Mouse (Mus musculus): ENCODE measurements around the gene Dnm1. TPM values are rescaled to one million over a fixed set of nuclear protein-coding genes. Genes with fewer than 3 reads are reported as not detected.
"Not testable (repeated sequence)": the region's sequence is repeated elsewhere in the genome, so short reads cannot be mapped to it uniquely, and the experiment has no call there.

Gene Dnm1
- polyA plus RNA-seq, 1 experiment from 2014 or later = 23.5 TPM

DNA sequence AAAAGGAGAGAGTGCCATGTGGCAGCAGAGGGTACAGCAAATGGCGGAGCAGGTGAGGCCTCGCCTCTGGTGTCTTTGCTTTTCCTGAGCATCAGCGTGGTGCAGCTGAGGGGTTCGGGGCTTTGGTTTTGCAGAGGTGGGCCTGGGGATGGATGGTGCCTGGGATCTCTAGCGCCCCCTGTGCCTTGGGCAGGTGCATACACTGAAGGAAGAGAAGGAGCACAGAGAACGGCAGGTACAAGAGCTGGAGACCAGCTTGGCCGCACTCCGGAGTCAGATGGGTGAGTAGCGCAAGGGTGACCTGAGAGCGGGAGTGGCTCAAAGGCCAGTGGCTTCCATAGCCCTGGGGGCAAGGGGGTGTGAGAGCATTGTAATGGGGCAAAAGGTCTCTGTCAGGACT is 50.2 kb downstream of the Dnm1 start:
- Histone ChIP-seq H3K27ac (replicated peaks) (no peak overlapping the region), H3K4me1 (peaks cover 10% of the 10 kb centered on the region), H3K36me3 (replicated peaks) (peaks cover 98% of the 10 kb centered on the region), H3K27me3 (replicated peaks; ENCODE audit: low read depth, poor library complexity, severe bottlenecking) (no peaks in the 10 kb centered on the region), H3K4me3 (no peak overlapping the region), H3K9me3 (no peaks in the 10 kb centered on the region)
- 87% methylated on average over 10 of the region's 10 CpGs for WGBS
- no peak for DNase-seq (ENCODE audit: low spot score)

GRCm38 (mm10) chr2:32299469-32299868 is 53.7 kb downstream of the Dnm1 start:
- H3K36me3 ChIP-seq (replicated peaks) = peaks cover 92% of the 10 kb centered on the region
- H3K4me3 ChIP-seq = no peak overlapping the region
- peaks cover under 1% of the 10 kb centered on the region for H3K4me1 ChIP-seq
- 93% methylated on average over 4 of the region's 4 CpGs for WGBS
- no peak for DNase-seq (ENCODE audit: low spot score)
- no peaks in the 10 kb centered on the region for H3K27me3 ChIP-seq (replicated peaks; ENCODE audit: low read depth, poor library complexity, severe bottlenecking)
- H3K27ac ChIP-seq (replicated peaks) = no peak overlapping the region
- no peaks in the 10 kb centered on the region for H3K9me3 ChIP-seq

DNA sequence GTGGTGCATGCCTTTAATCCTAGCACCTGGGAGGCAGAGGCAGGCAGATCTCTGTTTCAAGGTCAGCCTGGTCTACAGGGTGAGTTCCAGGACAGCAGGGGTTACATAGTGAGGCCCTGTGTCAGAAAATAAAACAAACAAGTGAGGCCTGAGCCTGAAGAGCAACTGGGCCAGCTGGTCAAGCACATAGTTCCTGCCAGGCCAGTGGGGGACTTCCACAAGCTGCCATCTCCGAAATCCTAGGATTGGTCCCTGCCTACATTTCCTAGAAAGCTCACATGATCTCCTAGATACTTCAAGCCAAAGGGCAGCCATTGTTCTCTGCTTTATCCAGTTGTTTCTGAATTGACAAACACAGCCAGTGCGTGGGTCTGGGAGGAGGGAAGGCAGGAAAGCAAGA is 57.3 kb downstream of the Dnm1 start:
- not testable (repeated sequence) for DNase-seq (ENCODE audit: low spot score); H3K27me3 ChIP-seq (replicated peaks; ENCODE audit: low read depth, poor library complexity, severe bottlenecking); H3K9me3 ChIP-seq; H3K27ac ChIP-seq (replicated peaks); H3K4me1 ChIP-seq; H3K4me3 ChIP-seq
- 89% methylated on average over 2 of the region's 2 CpGs for WGBS
- peaks cover 69% of the 10 kb centered on the region for H3K36me3 ChIP-seq (replicated peaks)

DNA sequence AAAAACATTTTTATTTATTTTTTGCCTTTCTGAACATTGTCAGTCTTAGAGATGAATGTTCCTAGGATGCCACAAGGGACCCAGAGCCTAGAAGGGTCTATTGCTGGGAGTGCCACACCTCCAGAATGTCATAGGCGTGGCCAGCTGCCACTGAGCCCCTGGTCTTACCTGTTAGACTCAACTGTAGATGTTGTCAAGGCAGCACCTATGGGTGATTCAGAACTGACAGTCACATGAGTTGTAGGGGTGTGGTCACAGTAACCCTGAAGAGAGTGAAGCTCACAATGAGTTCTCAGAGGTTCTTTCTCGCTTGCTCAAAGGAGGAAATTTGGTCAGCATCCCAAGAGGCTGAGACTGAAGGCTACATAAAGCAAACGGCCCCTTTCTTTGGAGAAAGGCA is 57.9 kb downstream of the Dnm1 start:
- H3K4me3 ChIP-seq = no peak overlapping the region
- no peaks in the 10 kb centered on the region for H3K27me3 ChIP-seq (replicated peaks; ENCODE audit: low read depth, poor library complexity, severe bottlenecking)
- WGBS = 85% methylated on average over 3 of the region's 3 CpGs
- DNase-seq (ENCODE audit: low spot score) = no peak
- H3K4me1 ChIP-seq = no peaks in the 10 kb centered on the region
- H3K27ac ChIP-seq (replicated peaks) = no peak overlapping the region
- H3K36me3 ChIP-seq (replicated peaks) = peaks cover 63% of the 10 kb centered on the region
- H3K9me3 ChIP-seq = no peaks in the 10 kb centered on the region

DNA sequence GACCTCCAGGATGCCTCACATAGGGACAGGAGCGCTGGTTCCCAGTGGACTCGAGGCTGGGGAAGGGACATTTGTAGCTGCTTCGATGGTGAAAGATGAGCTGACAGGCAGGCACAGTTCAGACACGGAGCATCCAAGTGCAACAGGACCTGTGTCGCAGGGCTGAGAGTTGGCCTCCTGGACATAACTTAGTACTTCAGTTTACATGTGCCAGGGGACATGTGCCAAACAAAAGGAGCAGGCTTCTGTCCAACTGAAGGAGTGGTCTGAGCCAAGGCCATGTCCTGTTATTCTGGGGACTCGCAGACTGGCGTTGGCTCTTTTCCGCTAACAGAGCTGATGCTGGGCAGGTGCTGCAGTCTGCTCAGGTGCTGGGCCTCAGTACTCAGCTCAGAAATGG is 58.8 kb downstream of the Dnm1 start:
- DNase-seq (ENCODE audit: low spot score) = no peak
- H3K36me3 ChIP-seq (replicated peaks) = peaks cover 54% of the 10 kb centered on the region
- H3K4me1 ChIP-seq = peaks cover 1% of the 10 kb centered on the region
- H3K9me3 ChIP-seq = no peaks in the 10 kb centered on the region
- no peak overlapping the region for H3K4me3 ChIP-seq
- H3K27ac ChIP-seq (replicated peaks) = no peak overlapping the region
- no peaks in the 10 kb centered on the region for H3K27me3 ChIP-seq (replicated peaks; ENCODE audit: low read depth, poor library complexity, severe bottlenecking)
- WGBS = 84% methylated on average over 8 of the region's 8 CpGs

DNA sequence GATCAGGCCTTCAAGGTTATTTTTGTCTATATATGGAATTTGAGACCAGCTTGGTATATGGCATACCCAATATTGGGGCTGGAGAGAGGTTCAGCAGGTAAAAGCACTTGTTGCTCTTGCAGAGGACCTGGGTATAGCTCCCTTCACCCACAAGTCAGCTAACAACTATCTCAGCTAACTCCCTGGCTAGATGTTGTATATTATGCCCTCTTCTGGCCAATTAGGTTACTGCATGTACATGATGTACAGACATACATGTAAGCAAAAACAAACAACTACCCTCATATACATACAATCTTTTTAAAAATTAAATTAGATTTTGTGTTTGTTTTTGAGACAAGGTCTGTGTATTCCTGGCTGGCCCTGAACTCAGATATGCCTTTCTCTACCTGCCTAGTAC is 63.6 kb downstream of the Dnm1 start:
- no peaks in the 10 kb centered on the region for H3K9me3 ChIP-seq
- peak overlapping the region; percentile 92; the same call in 1 of the 2 replicates for H3K4me3 ChIP-seq
- DNase-seq (ENCODE audit: low spot score) = no peak

GRCm38 (mm10) chr2:32288371-32288931 is 64.7 kb downstream of the Dnm1 start:
- DNase-seq (ENCODE audit: low spot score) = no peak
- peak overlapping the region; percentile 93 for H3K27ac ChIP-seq (replicated peaks)
- H3K9me3 ChIP-seq = no peaks in the 10 kb centered on the region
- H3K27me3 ChIP-seq (replicated peaks; ENCODE audit: low read depth, poor library complexity, severe bottlenecking) = no peaks in the 10 kb centered on the region
- peaks cover 36% of the 10 kb centered on the region for H3K36me3 ChIP-seq (replicated peaks)
- peaks cover 22% of the 10 kb centered on the region for H3K4me1 ChIP-seq
- WGBS = 3% methylated on average over 29 of the region's 29 CpGs
- peak overlapping the region; percentile 92 for H3K4me3 ChIP-seq

More for the DNA sequence above, 63.6 kb downstream of the Dnm1 start:
- H3K27ac ChIP-seq (replicated peaks) = no peak overlapping the region
- H3K4me1 ChIP-seq = peaks cover 22% of the 10 kb centered on the region
- H3K27me3 ChIP-seq (replicated peaks; ENCODE audit: low read depth, poor library complexity, severe bottlenecking) = no peaks in the 10 kb centered on the region
- peaks cover 25% of the 10 kb centered on the region for H3K36me3 ChIP-seq (replicated peaks)

DNA sequence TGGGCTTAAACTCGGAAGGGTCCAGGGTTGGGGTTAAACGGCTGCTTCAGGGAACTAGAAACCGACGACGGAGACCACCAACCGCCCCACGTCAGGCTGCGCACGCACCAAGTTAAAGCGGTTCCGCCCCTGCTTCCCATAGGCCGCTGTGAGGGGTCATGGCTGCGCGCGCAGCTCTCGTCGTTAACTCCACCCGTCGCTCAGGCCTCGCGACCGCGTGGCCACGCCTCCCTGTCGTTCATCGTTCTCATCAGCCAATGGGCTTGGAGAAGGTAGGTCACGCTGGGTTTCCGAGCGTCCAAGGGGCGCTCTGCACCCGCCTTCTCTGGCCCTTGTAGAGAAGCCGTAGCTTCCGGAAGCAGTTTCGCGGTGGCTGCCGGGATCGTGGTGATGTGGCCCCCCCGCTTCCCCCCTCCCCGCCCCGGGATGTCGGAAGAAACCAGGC is 65.2 kb downstream of the Dnm1 start, which contains the start of gene Swi5:
Gene Swi5, minus strand, starts transcription at position 153 of the 445 bp plus-strand sequence.
- H3K27ac ChIP-seq (replicated peaks) = peak within 1 kb of the TSS; percentile 93
- peaks cover 36% of the 10 kb centered on the region for H3K36me3 ChIP-seq (replicated peaks)
- peak; percentile 100 for DNase-seq (ENCODE audit: low spot score)
- no peaks in the 10 kb centered on the region for H3K27me3 ChIP-seq (replicated peaks; ENCODE audit: low read depth, poor library complexity, severe bottlenecking)
- WGBS = under 1% methylated on average over 41 of the region's 41 CpGs
- H3K4me3 ChIP-seq = peak within 1 kb of the TSS; percentile 92
- peaks cover 22% of the 10 kb centered on the region for H3K4me1 ChIP-seq
- H3K9me3 ChIP-seq = no peaks in the 10 kb centered on the region

DNA sequence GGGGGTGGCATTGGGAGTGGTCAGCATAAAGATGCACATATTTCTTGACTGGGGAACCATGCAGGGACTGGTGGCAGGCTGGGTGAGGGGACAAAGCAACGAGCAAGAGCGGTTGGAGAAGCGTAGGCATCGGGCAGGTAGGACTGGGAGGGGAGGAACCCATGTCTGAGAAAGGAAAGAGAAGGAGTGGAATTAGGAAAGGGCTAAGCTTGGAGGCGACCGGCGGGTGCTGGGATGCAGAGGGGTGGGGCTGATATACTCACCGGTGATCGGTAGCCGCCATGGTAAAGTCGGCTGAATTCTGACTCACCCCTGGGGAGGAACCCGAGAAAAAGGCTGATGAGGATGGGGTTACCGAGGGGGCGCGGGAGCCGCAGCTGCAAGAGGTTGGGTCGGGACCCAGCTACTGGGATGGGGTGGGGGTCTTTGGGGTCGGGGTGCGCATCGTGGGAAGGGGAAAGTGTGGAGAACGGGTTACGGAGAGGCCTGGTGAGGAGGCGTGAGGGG is 65.8 kb downstream of the Dnm1 start, which contains the start of gene Golga2:
Gene Golga2, plus strand, starts transcription at position 51 of the 507 bp plus-strand sequence.
- Histone ChIP-seq H3K36me3 (replicated peaks) (peaks cover 36% of the 10 kb centered on the region), H3K9me3 (no peaks in the 10 kb centered on the region), H3K4me3 (peak within 1 kb of the TSS; percentile 92), H3K27me3 (replicated peaks; ENCODE audit: low read depth, poor library complexity, severe bottlenecking) (no peaks in the 10 kb centered on the region), H3K4me1 (peaks cover 22% of the 10 kb centered on the region), H3K27ac (replicated peaks) (peak within 1 kb of the TSS; percentile 93)
- WGBS = under 1% methylated on average over 23 of the region's 23 CpGs
- no peak for DNase-seq (ENCODE audit: low spot score)

GRCm38 (mm10) chr2:32283986-32284385 is 69.2 kb downstream of the Dnm1 start:
- WGBS = 93% methylated on average over 3 of the region's 3 CpGs
- Histone ChIP-seq H3K27me3 (replicated peaks; ENCODE audit: low read depth, poor library complexity, severe bottlenecking) (no peaks in the 10 kb centered on the region), H3K36me3 (replicated peaks) (peaks cover 70% of the 10 kb centered on the region), H3K9me3 (no peaks in the 10 kb centered on the region), H3K27ac (replicated peaks) (no peak overlapping the region), H3K4me3 (no peak overlapping the region), H3K4me1 (peaks cover 17% of the 10 kb centered on the region)
- DNase-seq (ENCODE audit: low spot score) = no peak

- Histone ChIP-seq H3K4me3 (no peak overlapping the region), H3K27me3 (replicated peaks; ENCODE audit: low read depth, poor library complexity, severe bottlenecking) (no peaks in the 10 kb centered on the region), H3K4me1 (peaks cover 11% of the 10 kb centered on the region), H3K36me3 (replicated peaks) (peaks cover 83% of the 10 kb centered on the region), H3K27ac (replicated peaks) (no peak overlapping the region), H3K9me3 (no peaks in the 10 kb centered on the region)
- WGBS = 83% methylated on average over 1 of the region's 1 CpGs
- peak; percentile 45 for DNase-seq (ENCODE audit: low spot score)
Observed at GRCm38 (mm10) chr2:32282727-32283126, 70.4 kb downstream of the Dnm1 start.

GRCm38 (mm10) chr2:32282289-32282688 is 70.8 kb downstream of the Dnm1 start:
- no peaks in the 10 kb centered on the region for H3K27me3 ChIP-seq (replicated peaks; ENCODE audit: low read depth, poor library complexity, severe bottlenecking)
- WGBS = 89% methylated on average over 2 of the region's 2 CpGs

GRCm38 (mm10) chr2:32275823-32276222 is 77.3 kb downstream of the Dnm1 start:
- H3K27ac ChIP-seq (replicated peaks) = no peak overlapping the region
- DNase-seq (ENCODE audit: low spot score) = no peak
- no peak overlapping the region for H3K4me3 ChIP-seq
- H3K9me3 ChIP-seq = no peaks in the 10 kb centered on the region
- H3K4me1 ChIP-seq = no peaks in the 10 kb centered on the region
- WGBS = 66% methylated on average over 3 of the region's 3 CpGs
- H3K36me3 ChIP-seq (replicated peaks) = peaks cover 45% of the 10 kb centered on the region
- H3K27me3 ChIP-seq (replicated peaks; ENCODE audit: low read depth, poor library complexity, severe bottlenecking) = no peaks in the 10 kb centered on the region

More at GRCm38 (mm10) chr2:32282289-32282688, 70.8 kb downstream of the Dnm1 start:
- no peaks in the 10 kb centered on the region for H3K9me3 ChIP-seq
- peaks cover 87% of the 10 kb centered on the region for H3K36me3 ChIP-seq (replicated peaks)
- H3K4me3 ChIP-seq = no peak overlapping the region
- no peak for DNase-seq (ENCODE audit: low spot score)
- peaks cover 11% of the 10 kb centered on the region for H3K4me1 ChIP-seq
- H3K27ac ChIP-seq (replicated peaks) = no peak overlapping the region
